Mouse (Mus musculus) midbrain, postnatal 0 days (tissue): Measurements from ENCODE around the gene Cdon. TPM values are rescaled to one million over a fixed set of nuclear protein-coding genes. Genes with fewer than 3 reads are reported as not detected.

Experiments used
- ATAC-seq: fragments of 200-750 bp; cut with Nextera tagmentation; 2 replicates; pipeline ENCODE4 v1.8.0; 2017; ENCODE audit warnings: moderate number of reproducible peaks, mild to moderate bottlenecking, moderate TSS enrichment, moderate library complexity; ENCODE audit not compliant: low FRiP score
- DNase-seq: peaks from one replicate; pipeline ENCODE4 v3.0.0-alpha.2; 2015; ENCODE audit warnings: low spot score
- H3K27ac ChIP-seq: fragments of 300-500 bp; sonication (generic); 2 replicates; pipeline ENCODE4 v1.5.1; 2014; ENCODE audit warnings: low read depth, mild to moderate bottlenecking, low read length, mixed read lengths
- H3K27me3 ChIP-seq: fragments of 300-500 bp; sonication (generic); 2 replicates; pipeline ENCODE4 v1.6.1; 2014; ENCODE audit warnings: low read length, control low read depth, mixed read lengths; ENCODE audit not compliant: insufficient read depth
- H3K36me3 ChIP-seq: fragments of 300-500 bp; sonication (generic); 2 replicates; pipeline ENCODE4 v1.6.1; 2014; ENCODE audit warnings: low read length, control low read depth, mixed read lengths; ENCODE audit not compliant: insufficient read depth
- H3K4me1 ChIP-seq: fragments of 300-500 bp; sonication (generic); 2 replicates; pipeline ENCODE4 v1.6.1; 2014; ENCODE audit warnings: mild to moderate bottlenecking, control low read depth, antibody characterized with exemption, low read length, mixed read lengths; ENCODE audit not compliant: insufficient read depth
- H3K4me2 ChIP-seq: fragments of 300-500 bp; sonication (generic); 2 replicates; pipeline ENCODE4 v1.6.1; 2014; ENCODE audit warnings: low read depth, mild to moderate bottlenecking, low read length, mixed read lengths; ENCODE audit not compliant: poor library complexity, severe bottlenecking
- H3K4me3 ChIP-seq: fragments of 300-500 bp; sonication (generic); 2 replicates; pipeline ENCODE4 v1.5.1; 2014; ENCODE audit warnings: low read depth, mild to moderate bottlenecking, low read length, moderate library complexity
- H3K9ac ChIP-seq: fragments of 300-500 bp; sonication (generic); replicated peaks from 2 replicates; pipeline ENCODE4 v1.6.1; 2014; ENCODE audit warnings: mild to moderate bottlenecking, low read length, moderate library complexity, mixed read lengths; ENCODE audit not compliant: poor library complexity, severe bottlenecking
- H3K9me3 ChIP-seq: fragments of 300-500 bp; sonication (generic); 2 replicates; pipeline ENCODE4 v1.6.1; 2016; ENCODE audit warnings: low read length, control low read depth
- CTCF ChIP-seq: IDR thresholded peaks from 2 replicates; pipeline ENCODE4 v1.5.1; 2016; ENCODE audit warnings: antibody characterized with exemption, mild to moderate bottlenecking
- WGBS: fragments of 180-500 bp; shearing (Covaris S2); extraction: QIAGEN DNeasy Blood & Tissue Kit; methylation state at CpG from one replicate; pipeline ENCODE4 v1.1.7; 2014; 5-methylcytosine and 5-hydroxymethylcytosine counted together
- polyA plus RNA-seq: library from polyadenylated mRNA; unstranded; fragments of >200 nt; fragmentation: Nextera tagmentation; extraction: Ambion mirVana; gene quantifications from 2 replicates; pipeline ENCODE4 v1.2.1, GENCODE M21; 2015
- total RNA-seq: library from RNA; depleted of rRNA; stranded (reverse); fragments of >200 nt; gene quantifications from 2 replicates; pipeline ENCODE4 v1.2.3, GENCODE M21; 2014

The Cdon gene
- total and polyA plus RNA-seq, 2 experiments from 2014 or later: 0.81 to 11.4 TPM

DNA sequence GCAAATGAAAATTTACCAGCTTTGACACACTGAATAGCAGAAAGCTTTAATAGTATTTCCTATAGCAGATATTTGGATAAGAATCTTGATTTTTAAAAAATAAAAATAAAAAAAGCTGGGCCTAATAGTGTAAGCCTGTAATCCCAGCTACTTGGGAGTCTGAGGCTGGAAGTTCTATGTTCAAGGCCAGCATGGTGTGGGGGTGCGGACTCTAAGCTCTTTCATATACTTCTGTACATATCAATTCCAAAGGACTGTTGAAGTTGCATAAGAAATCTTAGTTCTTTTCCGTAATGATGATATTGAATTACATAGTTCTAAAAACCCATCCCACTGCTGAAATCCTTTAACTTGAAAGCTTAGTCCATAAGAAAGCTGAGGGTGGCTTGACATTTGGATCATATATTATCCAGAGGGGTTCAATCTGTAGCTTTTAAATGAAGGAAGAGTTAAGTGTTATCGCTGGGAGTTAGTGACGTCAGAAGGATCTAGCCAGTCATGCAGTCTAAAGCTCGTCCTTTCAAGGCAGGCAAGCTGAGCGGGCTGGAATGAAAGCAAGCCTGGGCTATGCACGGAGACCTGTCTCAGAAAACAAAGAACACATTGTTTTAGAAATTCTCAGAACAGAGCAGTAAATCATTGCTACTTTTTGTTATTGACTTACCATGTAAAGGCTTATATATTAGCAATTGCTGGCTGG is 72.3 kb downstream of the Cdon start:
- DNase-seq (no peak), ATAC-seq (no peak)
- Histone ChIP-seq H3K9ac (no peak overlapping the region), H3K36me3 (peaks cover 17% of the 10 kb centered on the region), H3K27ac (no peak overlapping the region), H3K4me2 (no peak overlapping the region), H3K9me3 (no peaks in the 10 kb centered on the region), H3K4me3 (no peak overlapping the region), H3K27me3 (no peaks in the 10 kb centered on the region), H3K4me1 (no peaks in the 10 kb centered on the region)
- TF ChIP-seq CTCF: no peak
- 58% methylated on average over 7 of the region's 7 CpGs for WGBS

DNA sequence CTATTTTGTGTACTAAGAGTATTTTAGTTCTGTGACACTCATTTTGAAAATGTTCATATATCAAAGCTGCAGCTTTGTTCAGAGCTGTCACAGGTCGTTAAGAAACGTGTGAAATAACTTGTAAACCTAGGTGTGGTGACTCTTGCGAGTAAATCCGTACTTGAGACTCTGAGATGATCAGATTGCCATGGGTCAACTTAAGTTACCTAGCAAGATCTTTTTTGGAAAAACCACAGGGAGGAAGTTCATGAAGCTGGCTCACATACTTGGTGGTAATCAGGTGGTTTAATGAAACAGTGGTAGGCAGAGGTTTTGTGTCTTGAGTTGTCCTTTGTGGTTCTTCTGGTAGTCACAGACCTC is 72.8 kb downstream of the Cdon start:
- no peaks in the 10 kb centered on the region for H3K27me3 ChIP-seq
- TF ChIP-seq CTCF: no peak
- H3K9ac ChIP-seq: no peak overlapping the region
- 79% methylated on average over 4 of the region's 4 CpGs for WGBS
- H3K27ac ChIP-seq: no peak overlapping the region
- H3K9me3 ChIP-seq: no peaks in the 10 kb centered on the region
- ATAC-seq (no peak), DNase-seq (no peak)
- H3K36me3 ChIP-seq: peaks cover 17% of the 10 kb centered on the region
- no peak overlapping the region for H3K4me3 ChIP-seq
- H3K4me2 ChIP-seq: no peak overlapping the region
- no peaks in the 10 kb centered on the region for H3K4me1 ChIP-seq

GRCm38 (mm10) chr9:35494937-35495336 is 74.0 kb downstream of the Cdon start:
- TF ChIP-seq CTCF: no peak
- no peak for DNase-seq
- H3K9me3 ChIP-seq: no peaks in the 10 kb centered on the region
- no peaks in the 10 kb centered on the region for H3K4me1 ChIP-seq
- ATAC-seq: no peak
- no peak overlapping the region for H3K9ac ChIP-seq
- H3K27me3 ChIP-seq: no peaks in the 10 kb centered on the region
- no peak overlapping the region for H3K4me2 ChIP-seq
- no peak overlapping the region for H3K27ac ChIP-seq
- H3K4me3 ChIP-seq: no peak overlapping the region
- 60% methylated on average over 4 of the region's 4 CpGs for WGBS
- H3K36me3 ChIP-seq: peaks cover 10% of the 10 kb centered on the region

DNA sequence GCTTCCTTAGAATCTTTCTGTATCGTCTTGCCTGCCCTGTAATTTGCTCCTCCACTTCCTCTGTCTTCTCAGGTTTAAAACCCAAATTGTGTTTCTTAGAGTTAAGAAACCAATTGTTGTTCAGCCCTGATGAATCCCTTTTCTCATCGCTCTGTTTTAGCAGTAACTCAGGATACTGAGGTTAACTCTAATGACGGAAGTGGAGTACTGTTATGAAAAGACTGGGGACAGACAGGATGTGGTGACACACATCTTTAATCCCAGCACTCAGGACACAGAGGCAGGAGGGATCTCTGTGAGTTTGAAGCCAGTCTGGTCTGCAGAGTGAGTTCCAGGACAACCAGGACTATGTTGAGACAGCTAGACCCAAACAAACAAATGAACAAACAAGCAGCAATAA is 74.5 kb downstream of the Cdon start:
- no peak overlapping the region for H3K4me2 ChIP-seq
- WGBS: 81% methylated on average over 3 of the region's 3 CpGs
- no peak overlapping the region for H3K4me3 ChIP-seq
- no peak for TF ChIP-seq CTCF
- H3K9me3 ChIP-seq: no peaks in the 10 kb centered on the region
- H3K27me3 ChIP-seq: no peaks in the 10 kb centered on the region
- no peak overlapping the region for H3K9ac ChIP-seq
- H3K27ac ChIP-seq: no peak overlapping the region
- no peak for DNase-seq
- no peak for ATAC-seq
- H3K4me1 ChIP-seq: no peaks in the 10 kb centered on the region
- H3K36me3 ChIP-seq: peaks cover 10% of the 10 kb centered on the region

DNA sequence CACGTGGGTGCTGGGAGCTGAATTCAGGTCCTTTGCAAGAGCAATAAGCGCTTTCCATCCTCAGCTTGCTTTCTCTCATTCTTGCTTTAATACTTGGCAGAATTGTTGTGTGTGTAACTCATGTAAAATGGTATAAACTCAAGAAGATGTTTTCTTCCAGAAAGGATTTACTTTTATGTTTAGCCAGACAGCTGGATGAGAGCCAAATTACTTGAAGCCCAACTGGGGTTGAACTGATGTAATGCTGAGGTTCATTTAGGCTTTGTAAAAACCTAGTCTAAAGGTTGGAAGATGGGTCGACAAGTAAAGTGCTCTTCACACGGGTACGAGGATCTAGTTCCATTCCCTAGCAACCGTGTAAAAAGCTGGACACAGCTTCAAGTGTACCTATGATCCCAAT is 79.0 kb downstream of the Cdon start:
- Histone ChIP-seq H3K36me3 (peaks cover 3% of the 10 kb centered on the region), H3K9ac (no peak overlapping the region), H3K4me2 (no peak overlapping the region), H3K27ac (no peak overlapping the region), H3K4me3 (no peak overlapping the region), H3K9me3 (no peaks in the 10 kb centered on the region), H3K27me3 (no peaks in the 10 kb centered on the region), H3K4me1 (no peaks in the 10 kb centered on the region)
- WGBS: 80% methylated on average over 6 of the region's 6 CpGs
- no peak for TF ChIP-seq CTCF
- ATAC-seq (no peak), DNase-seq (no peak)

- Histone ChIP-seq H3K27ac (no peak overlapping the region), H3K4me3 (no peak overlapping the region), H3K9me3 (no peaks in the 10 kb centered on the region), H3K4me2 (no peak overlapping the region), H3K27me3 (no peaks in the 10 kb centered on the region), H3K36me3 (peaks cover 3% of the 10 kb centered on the region), H3K4me1 (no peaks in the 10 kb centered on the region), H3K9ac (no peak overlapping the region)
- no peak for DNase-seq
- WGBS: 73% methylated on average over 10 of the region's 10 CpGs
- no peak for TF ChIP-seq CTCF
- ATAC-seq: no peak
Observed at GRCm38 (mm10) chr9:35502361-35503000, 81.6 kb downstream of the Cdon start.
